Mouse (Mus musculus) liver, adult 2 months (tissue): ENCODE data around the gene Osbp2.

Source experiments
- CTCF ChIP-seq: fragments of 200-500 bp; IDR thresholded peaks from 2 replicates; pipeline ENCODE4 v1.5.1; 2011; ENCODE audit warnings: low read depth, low read length, control low read depth
- POLR2A ChIP-seq: fragments of 200-500 bp; IDR thresholded peaks from 2 replicates; pipeline ENCODE4 v1.6.1; 2011; ENCODE audit warnings: low read length, control low read depth; ENCODE audit not compliant: insufficient read depth; ENCODE audit errors: extremely low read depth

GRCm38 (mm10) chr11:3754685-3755084 is 109.0 kb downstream of the Osbp2 start:
- TF ChIP-seq POLR2A: no peak
- TF ChIP-seq CTCF: no peak
